Mouse (Mus musculus) forebrain, embryonic 12.5 days (tissue): Measurements from ENCODE around the gene Tmub2. TPM values are rescaled to one million over a fixed set of nuclear protein-coding genes. Genes with fewer than 3 reads are reported as not detected.

Source experiments
- ATAC-seq: fragments of 200-750 bp; cut with Nextera tagmentation; 2 replicates; pipeline ENCODE4 v1.8.0; 2017; ENCODE audit warnings: moderate TSS enrichment; ENCODE audit not compliant: low FRiP score
- H3K27ac ChIP-seq: fragments of 300-500 bp; sonication (generic); 2 replicates; pipeline ENCODE4 v1.5.1; 2016; ENCODE audit warnings: mild to moderate bottlenecking
- H3K27me3 ChIP-seq: fragments of 300-500 bp; sonication (generic); 2 replicates; pipeline ENCODE4 v1.6.1; 2016; ENCODE audit warnings: mild to moderate bottlenecking
- H3K36me3 ChIP-seq: fragments of 300-500 bp; sonication (generic); replicated peaks from 2 replicates; pipeline ENCODE4 v1.6.1; 2016; ENCODE audit warnings: mild to moderate bottlenecking
- H3K4me1 ChIP-seq: fragments of 300-500 bp; sonication (generic); 2 replicates; pipeline ENCODE4 v1.6.1; 2016
- H3K4me2 ChIP-seq: fragments of 300-500 bp; sonication (generic); 2 replicates; pipeline ENCODE4 v1.6.1; 2016; ENCODE audit warnings: mild to moderate bottlenecking, moderate library complexity
- H3K4me3 ChIP-seq: fragments of 300-500 bp; sonication (generic); replicated peaks from 2 replicates; pipeline ENCODE4 v1.5.1; 2016; ENCODE audit warnings: mild to moderate bottlenecking
- H3K9ac ChIP-seq: fragments of 300-500 bp; sonication (generic); 2 replicates; pipeline ENCODE4 v1.6.1; 2016; ENCODE audit warnings: mild to moderate bottlenecking
- H3K9me3 ChIP-seq: fragments of 300-500 bp; sonication (generic); 2 replicates; pipeline ENCODE4 v1.6.1; 2016
- WGBS: fragments of 180-500 bp; shearing (Covaris S2); methylation state at CpG from one replicate; pipeline ENCODE4 v1.1.7; 2016; 5-methylcytosine and 5-hydroxymethylcytosine counted together
- polyA plus RNA-seq: library from polyadenylated mRNA; unstranded; fragments of >200 nt; fragmentation: Nextera tagmentation; extraction: Ambion mirVana; gene quantifications from 2 replicates; pipeline ENCODE4 v1.2.1, GENCODE M21; 2016

Gene Tmub2
- polyA plus RNA-seq, 1 experiment from 2014 or later = 53.9 TPM

DNA sequence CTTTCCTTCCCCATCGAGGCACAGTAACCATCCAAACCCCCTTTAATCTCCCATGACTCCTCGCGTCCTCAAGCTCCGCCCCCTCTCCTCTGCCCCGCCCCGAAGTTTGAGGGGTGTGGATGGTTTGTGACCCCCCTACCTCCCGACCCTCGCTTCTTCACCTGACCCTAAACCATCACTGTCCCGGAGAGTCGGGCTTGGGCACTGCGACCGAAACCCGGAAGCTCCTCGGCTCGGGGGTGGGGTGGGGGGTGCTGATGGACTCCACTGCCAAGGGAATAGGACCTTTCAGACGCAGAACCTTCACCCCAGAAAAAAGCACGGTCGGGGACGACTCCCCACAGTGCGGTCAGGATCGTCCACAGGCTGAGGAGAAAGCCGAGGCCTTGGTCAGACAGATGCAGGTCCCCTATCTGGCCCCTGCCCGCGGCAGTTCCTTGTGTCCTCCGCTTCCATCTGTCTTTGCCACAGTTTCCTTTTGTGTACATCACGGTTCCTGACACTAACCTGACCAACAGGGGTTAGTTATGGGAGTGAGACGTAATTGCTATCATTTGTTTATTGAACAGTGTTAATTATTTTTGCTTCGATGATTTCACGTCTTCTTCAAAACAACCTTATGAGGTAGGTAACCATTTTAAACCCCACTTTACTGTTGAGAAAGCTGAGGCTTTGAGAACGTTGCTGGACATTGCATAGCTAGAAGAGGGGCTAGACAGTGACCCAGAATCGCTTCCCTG is 534 bp downstream of the Tmub2 start:
- peaks cover 31% of the 10 kb centered on the region for H3K36me3 ChIP-seq
- peak; percentile 72 for ATAC-seq
- WGBS = 7% methylated on average over 31 of the region's 31 CpGs
- H3K9me3 ChIP-seq = no peaks in the 10 kb centered on the region
- peak overlapping the region; percentile 73 for H3K4me2 ChIP-seq
- peak overlapping the region; percentile 80 for H3K9ac ChIP-seq
- peaks cover 15% of the 10 kb centered on the region for H3K4me1 ChIP-seq
- H3K27ac ChIP-seq = peak overlapping the region; percentile 76
- H3K4me3 ChIP-seq = peak overlapping the region; percentile 68
- no peaks in the 10 kb centered on the region for H3K27me3 ChIP-seq

DNA sequence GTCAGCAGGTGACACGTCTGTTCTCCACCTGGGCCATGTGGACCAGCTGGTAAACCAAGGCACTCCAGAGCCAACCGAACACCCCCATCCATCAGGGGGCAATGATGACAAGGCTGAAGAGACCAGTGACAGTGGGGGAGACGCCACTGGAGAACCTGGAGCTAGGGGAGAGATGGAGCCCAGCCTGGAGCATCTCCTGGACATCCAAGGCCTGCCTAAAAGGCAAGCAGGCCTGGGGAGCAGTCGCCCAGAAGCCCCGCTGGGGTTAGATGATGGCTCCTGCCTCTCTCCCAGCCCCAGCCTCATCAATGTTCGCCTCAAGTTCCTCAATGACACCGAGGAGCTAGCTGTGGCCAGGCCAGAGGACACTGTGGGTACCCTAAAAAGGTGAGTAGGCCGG is 2.8 kb downstream of the Tmub2 start:
- H3K36me3 ChIP-seq = peaks cover 53% of the 10 kb centered on the region
- 91% methylated on average over 8 of the region's 8 CpGs for WGBS
- H3K27me3 ChIP-seq = no peaks in the 10 kb centered on the region
- H3K4me3 ChIP-seq = no peak overlapping the region
- peak overlapping the region; percentile 29; the same call in 1 of the 2 replicates for H3K9ac ChIP-seq
- H3K4me1 ChIP-seq = peaks cover 15% of the 10 kb centered on the region
- H3K9me3 ChIP-seq = no peaks in the 10 kb centered on the region
- ATAC-seq = no peak
- no peak overlapping the region for H3K27ac ChIP-seq
- H3K4me2 ChIP-seq = no peak overlapping the region

DNA sequence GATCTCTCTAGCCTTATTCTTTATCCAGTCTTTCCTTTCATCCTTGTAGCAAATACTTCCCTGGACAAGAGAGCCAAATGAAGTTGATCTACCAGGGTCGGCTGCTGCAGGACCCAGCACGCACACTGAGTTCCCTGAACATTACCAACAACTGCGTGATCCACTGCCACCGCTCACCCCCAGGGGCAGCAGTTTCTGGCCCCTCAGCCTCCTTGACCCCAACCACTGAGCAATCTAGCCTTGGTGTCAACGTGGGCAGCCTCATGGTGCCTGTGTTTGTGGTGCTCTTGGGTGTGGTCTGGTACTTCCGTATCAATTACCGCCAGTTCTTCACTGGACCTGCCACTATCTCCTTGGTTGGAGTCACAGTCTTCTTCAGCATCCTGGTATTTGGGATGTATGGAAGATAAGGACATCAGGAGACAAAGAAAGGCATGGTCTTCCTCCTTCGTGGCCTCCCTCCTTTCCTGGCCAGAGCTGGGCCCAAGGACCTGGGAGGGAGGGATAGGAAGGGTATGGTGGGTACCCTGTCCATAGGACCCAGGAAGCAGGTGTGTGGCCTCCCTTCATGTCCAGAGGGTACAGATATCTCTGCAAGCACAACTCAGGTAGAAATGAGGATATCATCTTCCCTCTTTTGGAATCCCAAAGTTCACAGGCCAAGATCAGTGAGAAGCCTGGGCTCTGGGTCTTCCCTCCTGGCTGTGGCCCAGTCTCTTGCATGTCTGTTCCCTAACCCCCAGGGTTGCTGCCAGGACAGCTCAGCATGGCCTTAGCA is 3.5 kb downstream of the Tmub2 start:
- Histone ChIP-seq H3K9me3 (no peaks in the 10 kb centered on the region), H3K4me1 (peaks cover 15% of the 10 kb centered on the region), H3K27me3 (no peaks in the 10 kb centered on the region), H3K9ac (no peak overlapping the region), H3K4me2 (no peak overlapping the region), H3K27ac (no peak overlapping the region), H3K4me3 (no peak overlapping the region; the same call in 1 of the 2 replicates), H3K36me3 (peaks cover 60% of the 10 kb centered on the region)
- 87% methylated on average over 8 of the region's 8 CpGs for WGBS
- no peak for ATAC-seq

DNA sequence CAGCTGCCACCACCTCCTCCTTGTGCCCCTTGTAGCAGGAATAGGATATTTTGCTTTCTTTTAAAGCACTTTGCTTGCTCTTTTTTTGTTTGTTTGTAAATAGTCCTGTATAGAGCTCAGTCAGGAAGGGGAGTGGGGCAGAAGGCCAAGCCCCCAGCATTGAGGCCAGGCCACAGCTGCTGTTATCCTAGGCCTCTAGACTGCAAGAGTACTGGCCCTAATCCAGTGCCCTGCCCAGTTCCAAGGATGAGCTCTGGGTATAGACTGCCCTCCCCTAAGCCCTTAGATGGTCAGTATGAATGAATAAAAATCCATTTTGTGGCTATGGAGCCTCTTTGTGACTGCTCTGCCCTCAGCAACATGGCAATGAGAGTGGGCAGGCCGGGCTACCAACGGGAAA is 4.2 kb downstream of the Tmub2 start:
- H3K4me1 ChIP-seq = peaks cover 16% of the 10 kb centered on the region
- H3K36me3 ChIP-seq = peaks cover 67% of the 10 kb centered on the region
- no peaks in the 10 kb centered on the region for H3K9me3 ChIP-seq
- no peak for ATAC-seq
- 81% methylated on average over 2 of the region's 2 CpGs for WGBS
- H3K4me2 ChIP-seq = no peak overlapping the region
- H3K27me3 ChIP-seq = no peaks in the 10 kb centered on the region
- H3K27ac ChIP-seq = no peak overlapping the region
- no peak overlapping the region; the same call in 1 of the 2 replicates for H3K4me3 ChIP-seq
- H3K9ac ChIP-seq = no peak overlapping the region

DNA sequence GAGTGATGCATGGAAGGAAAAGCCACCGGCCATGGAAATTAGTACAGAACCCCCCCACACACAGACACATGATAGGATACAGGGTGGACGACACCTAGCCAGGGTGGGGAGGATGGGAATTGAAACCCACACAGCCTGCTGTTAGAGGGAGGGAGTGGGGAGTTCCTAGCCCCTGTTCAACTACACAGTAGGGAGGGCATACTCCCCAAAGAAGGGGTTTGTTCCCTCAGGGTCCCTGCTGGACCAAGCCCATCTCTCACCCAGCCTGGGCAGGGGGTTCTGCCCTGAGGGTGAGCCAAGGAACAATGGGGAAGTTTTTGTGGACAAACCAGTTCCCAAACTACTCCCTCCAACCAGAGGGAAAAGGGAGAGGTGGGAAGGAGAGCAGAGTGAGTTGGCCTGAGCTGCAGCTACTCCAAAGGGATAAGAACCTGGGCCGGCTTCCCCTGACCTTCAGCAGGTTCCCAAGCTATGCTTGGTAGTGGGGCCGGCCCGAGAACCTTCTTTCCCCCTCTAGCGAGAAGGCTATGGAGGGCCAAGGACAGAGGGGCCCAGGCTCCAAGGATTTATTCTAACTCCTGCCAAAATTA is 4.9 kb downstream of the Tmub2 start:
- Histone ChIP-seq H3K27ac (no peak overlapping the region), H3K9me3 (no peaks in the 10 kb centered on the region), H3K4me2 (no peak overlapping the region), H3K4me1 (peaks cover 23% of the 10 kb centered on the region), H3K4me3 (no peak overlapping the region), H3K27me3 (no peaks in the 10 kb centered on the region), H3K36me3 (peaks cover 72% of the 10 kb centered on the region), H3K9ac (no peak overlapping the region)
- no peak for ATAC-seq
- 52% methylated on average over 6 of the region's 6 CpGs for WGBS

DNA sequence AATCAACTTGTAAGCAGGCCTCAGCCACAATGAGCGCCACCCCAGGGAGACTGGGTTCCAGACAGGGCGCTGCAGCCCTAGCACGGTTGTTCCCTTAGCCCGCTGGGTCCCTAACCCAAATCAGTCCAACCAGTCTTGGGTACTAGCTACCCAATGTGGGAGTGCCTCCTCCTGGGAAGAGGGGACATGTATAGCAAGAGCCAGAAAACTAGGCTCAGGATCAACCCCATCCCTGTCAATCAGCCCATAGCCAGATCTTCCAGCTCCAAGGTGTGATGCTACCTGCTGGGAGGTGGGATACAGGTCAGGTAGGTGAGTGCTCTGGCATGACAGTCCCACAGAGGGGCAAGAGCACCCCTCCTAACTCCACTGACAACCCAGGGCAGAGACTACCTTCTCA is 5.4 kb downstream of the Tmub2 start:
- Histone ChIP-seq H3K4me2 (no peak overlapping the region), H3K9ac (no peak overlapping the region), H3K4me3 (no peak overlapping the region), H3K27ac (no peak overlapping the region), H3K9me3 (no peaks in the 10 kb centered on the region), H3K36me3 (peaks cover 72% of the 10 kb centered on the region), H3K27me3 (no peaks in the 10 kb centered on the region), H3K4me1 (peaks cover 28% of the 10 kb centered on the region)
- no peak for ATAC-seq
- 79% methylated on average over 4 of the region's 4 CpGs for WGBS

DNA sequence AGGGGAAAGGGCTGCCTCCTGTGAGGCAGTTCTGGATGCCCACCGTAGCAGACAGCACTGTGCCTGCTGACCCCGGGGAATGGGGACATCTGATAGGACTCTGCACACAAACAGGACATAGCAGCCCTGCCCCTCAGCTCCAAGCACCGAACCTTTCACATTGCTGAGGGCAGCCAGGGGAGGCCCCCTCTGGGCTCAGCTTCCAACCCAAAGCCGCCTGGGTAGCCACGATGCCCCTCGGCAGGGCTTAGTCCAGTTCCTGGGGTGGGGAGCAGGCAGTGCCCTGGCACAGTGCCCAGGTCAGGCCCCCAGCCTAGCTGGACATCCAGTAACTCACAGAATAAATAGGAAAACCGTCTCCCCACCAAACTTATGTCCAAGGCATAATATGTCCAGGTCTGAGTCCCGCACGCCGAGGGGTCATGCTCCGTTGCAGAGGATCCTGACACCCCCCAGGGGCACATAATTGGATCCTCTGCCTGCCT is 6.4 kb downstream of the Tmub2 start:
- no peaks in the 10 kb centered on the region for H3K27me3 ChIP-seq
- 90% methylated on average over 11 of the region's 11 CpGs for WGBS
- no peaks in the 10 kb centered on the region for H3K9me3 ChIP-seq
- no peak overlapping the region for H3K9ac ChIP-seq
- no peak overlapping the region for H3K27ac ChIP-seq
- peaks cover 28% of the 10 kb centered on the region for H3K4me1 ChIP-seq
- no peak for ATAC-seq
- H3K4me3 ChIP-seq = no peak overlapping the region
- H3K4me2 ChIP-seq = no peak overlapping the region
- H3K36me3 ChIP-seq = peaks cover 72% of the 10 kb centered on the region

DNA sequence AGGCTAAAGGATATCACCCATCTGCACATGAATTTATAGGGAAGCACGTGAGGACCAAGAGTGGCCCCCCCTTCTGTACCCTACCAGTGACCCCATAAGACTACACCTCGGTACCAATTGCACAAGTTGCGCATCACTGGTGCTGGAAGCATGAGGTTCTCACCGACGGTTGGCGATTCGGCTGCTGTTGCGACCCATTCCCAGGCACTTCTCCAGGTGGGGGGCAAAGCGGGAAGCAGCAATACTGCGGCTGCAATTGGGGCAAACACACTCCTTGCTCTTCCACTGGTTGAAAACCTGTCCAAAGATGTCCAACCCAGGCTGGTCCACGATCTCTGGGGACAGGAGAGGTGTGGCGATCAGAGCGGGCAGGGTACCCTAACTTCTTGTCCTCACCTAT is 9.2 kb downstream of the Tmub2 start:
- ATAC-seq = no peak
- WGBS = 95% methylated on average over 13 of the region's 13 CpGs
- Histone ChIP-seq H3K27me3 (no peaks in the 10 kb centered on the region), H3K4me1 (peaks cover 26% of the 10 kb centered on the region), H3K4me2 (no peak overlapping the region), H3K36me3 (peaks cover 53% of the 10 kb centered on the region), H3K4me3 (0 out of 2 replicates have a peak overlapping the region, but pooled peaks have one; percentile 5), H3K27ac (no peak overlapping the region), H3K9ac (no peak overlapping the region), H3K9me3 (no peaks in the 10 kb centered on the region)

DNA sequence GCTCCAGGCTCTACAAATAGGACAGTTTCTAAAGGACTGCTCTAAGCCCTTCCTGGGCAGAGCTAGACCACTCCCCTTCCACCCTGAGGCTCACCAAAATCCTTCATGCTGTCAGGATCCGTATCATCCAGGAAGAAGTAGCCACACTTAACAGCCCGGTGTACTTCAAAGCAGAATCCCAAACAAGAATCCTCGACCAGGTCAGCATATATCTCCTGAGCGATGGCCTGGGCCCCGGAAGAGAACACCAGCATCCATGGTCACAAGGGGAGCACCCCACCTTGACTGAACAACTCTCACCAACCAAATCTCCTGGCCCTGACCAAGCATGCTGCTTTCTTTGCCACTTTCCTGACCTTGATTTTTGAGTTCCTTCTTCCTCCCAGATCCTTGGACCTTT is 9.7 kb downstream of the Tmub2 start:
- Histone ChIP-seq H3K9me3 (no peaks in the 10 kb centered on the region), H3K4me2 (peak overlapping the region; percentile 91), H3K9ac (peak overlapping the region; percentile 88), H3K27ac (peak overlapping the region; percentile 100), H3K4me3 (peak overlapping the region; percentile 82), H3K36me3 (peaks cover 49% of the 10 kb centered on the region), H3K27me3 (no peaks in the 10 kb centered on the region), H3K4me1 (peaks cover 26% of the 10 kb centered on the region)
- no peak for ATAC-seq
- 89% methylated on average over 5 of the region's 5 CpGs for WGBS

DNA sequence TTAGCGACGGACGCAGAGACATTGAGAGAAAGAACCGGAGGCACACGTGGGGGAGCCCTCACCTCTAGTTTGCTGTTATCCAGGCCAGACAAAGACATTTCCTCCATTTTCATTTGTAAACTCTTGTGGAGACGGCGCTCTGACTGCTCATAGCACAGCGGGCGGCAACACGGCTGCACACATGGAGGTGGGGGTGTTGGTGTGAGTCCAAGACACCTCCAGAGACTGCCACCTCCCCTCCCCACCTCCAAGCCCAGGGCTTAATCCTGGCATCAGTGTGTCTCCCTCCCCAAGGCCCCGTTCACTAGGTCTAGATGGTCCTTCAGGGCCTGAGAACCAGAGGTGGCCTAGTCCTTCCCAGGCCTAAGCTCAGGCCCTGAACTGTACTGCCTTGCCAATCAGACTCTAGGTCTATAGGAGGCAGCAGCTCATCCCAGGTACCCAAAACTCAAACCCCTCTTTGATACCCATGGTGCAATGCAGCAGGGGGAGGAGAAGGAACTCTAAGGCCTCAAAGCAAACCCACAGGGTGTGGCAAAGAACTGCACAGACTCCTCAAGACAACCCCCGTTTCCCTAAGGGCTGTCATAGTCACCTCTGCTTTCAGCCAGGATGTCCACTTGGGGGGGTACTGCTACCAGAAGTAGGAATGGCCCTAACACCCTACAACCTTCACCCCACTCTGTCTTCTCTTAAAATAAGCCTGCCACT is 10.3 kb downstream of the Tmub2 start:
- Histone ChIP-seq H3K36me3 (peaks cover 43% of the 10 kb centered on the region), H3K27me3 (no peaks in the 10 kb centered on the region), H3K27ac (peak overlapping the region; percentile 100), H3K4me1 (peaks cover 26% of the 10 kb centered on the region), H3K9ac (peak overlapping the region; percentile 88), H3K4me2 (peak overlapping the region; percentile 91), H3K4me3 (peak overlapping the region; percentile 82), H3K9me3 (no peaks in the 10 kb centered on the region)
- 74% methylated on average over 12 of the region's 12 CpGs for WGBS
- no peak for ATAC-seq

DNA sequence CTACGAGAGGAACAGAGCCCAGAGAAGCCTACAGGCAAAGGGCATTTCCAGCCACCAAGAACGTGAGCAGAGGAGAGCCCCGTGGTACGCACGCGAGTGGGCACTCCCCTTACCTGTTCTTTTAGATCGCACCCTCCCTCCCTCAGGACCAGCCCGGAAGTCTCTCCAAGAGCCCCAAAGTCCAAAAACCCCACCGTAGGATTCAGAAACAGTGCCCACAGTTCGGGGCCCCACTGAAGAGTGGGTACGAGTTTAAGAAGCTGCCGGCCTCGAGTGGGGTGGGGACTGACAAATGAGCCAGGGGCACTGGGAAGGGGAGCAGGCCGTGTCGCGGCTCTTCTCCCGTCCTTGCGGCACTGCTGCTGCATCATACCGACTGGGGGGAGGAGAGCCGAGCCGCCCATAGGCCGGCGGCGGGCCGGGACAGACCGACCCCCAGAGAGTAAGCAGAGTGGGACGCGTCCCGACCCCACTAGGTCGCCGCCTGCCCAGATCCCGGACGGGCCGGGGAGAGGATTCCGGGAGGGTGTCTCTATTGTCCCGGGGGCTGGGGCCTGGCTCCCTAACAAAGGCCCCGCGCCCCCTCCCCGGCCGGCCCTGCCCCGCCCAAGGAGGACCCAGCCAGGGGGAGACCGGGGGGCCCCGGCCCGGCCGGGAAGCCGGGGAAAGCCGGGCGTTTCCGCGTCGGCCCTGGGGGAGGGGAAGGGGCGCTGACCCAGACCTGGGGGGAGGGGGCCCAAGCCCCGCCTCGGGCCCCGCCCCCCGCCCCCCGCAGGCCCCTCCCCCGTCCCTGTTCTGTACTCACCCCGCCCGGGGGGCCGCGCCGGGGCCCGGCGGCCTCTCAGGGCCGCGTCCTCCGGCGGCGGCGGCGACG is 11.1 kb downstream of the Tmub2 start:
- peak overlapping the region; percentile 82 for H3K4me3 ChIP-seq
- H3K9ac ChIP-seq = peak overlapping the region; percentile 88
- H3K4me1 ChIP-seq = peaks cover 26% of the 10 kb centered on the region
- WGBS = under 1% methylated on average over 47 of the region's 73 CpGs
- H3K9me3 ChIP-seq = no peaks in the 10 kb centered on the region
- ATAC-seq = peak; percentile 54
- H3K4me2 ChIP-seq = peak overlapping the region; percentile 91
- H3K27me3 ChIP-seq = no peaks in the 10 kb centered on the region
- peak overlapping the region; percentile 100 for H3K27ac ChIP-seq
- H3K36me3 ChIP-seq = peaks cover 35% of the 10 kb centered on the region
